Mouse (Mus musculus) CH12.LX (cell line): Measurements from ENCODE around the gene Itga2b. TPM values are rescaled to one million over a fixed set of nuclear protein-coding genes. Genes with fewer than 3 reads are reported as not detected.
"Not testable (repeated sequence)": the region's sequence is repeated elsewhere in the genome, so short reads cannot be mapped to it uniquely, and the experiment has no call there.

Source experiments
- DNase-seq: peaks from one replicate; pipeline ENCODE4 v3.0.0-alpha.2; 2013; ENCODE audit errors: extremely low read depth
- H3K27ac ChIP-seq: 2 replicates; pipeline ENCODE4 v1.5.1; 2012; ENCODE audit warnings: low read depth, mild to moderate bottlenecking, control low read depth, moderate library complexity; ENCODE audit not compliant: insufficient read depth
- H3K27me3 ChIP-seq: replicated peaks from 2 replicates; pipeline ENCODE3; 2012; ENCODE audit warnings: inconsistent platforms
- H3K36me3 ChIP-seq, 2 experiments: replicated peaks in 1 of 2; 2 replicates each; pipeline versions ENCODE3 to v1.6.1; 2012; ENCODE audit warnings: inconsistent platforms in 1 of 2, low read length in 1 of 2, mild to moderate bottlenecking in 1 of 2, mixed read lengths in 1 of 2, moderate library complexity in 1 of 2; ENCODE audit not compliant: control insufficient read depth in 1 of 2, insufficient read depth in 1 of 2
- H3K4me1 ChIP-seq, 2 experiments: 2 replicates each; pipeline ENCODE4 v1.6.1; 2012; ENCODE audit warnings: inconsistent platforms in 1 of 2, moderate library complexity in 1 of 2; ENCODE audit not compliant: insufficient read depth in 2 of 2, control insufficient read depth in 1 of 2
- H3K4me2 ChIP-seq: 2 replicates; pipeline ENCODE4 v1.6.1; 2012; ENCODE audit warnings: low read depth, mild to moderate bottlenecking, control low read depth; ENCODE audit not compliant: poor library complexity, insufficient read depth, severe bottlenecking
- H3K4me3 ChIP-seq, 3 experiments: fragments of 150-350 bp in 1 of 3; sonication (generic) in 1 of 3; replicated peaks in 1 of 3; 2 replicates each; pipeline versions ENCODE3 to v1.5.1; 2011 to 2012; ENCODE audit warnings: low read depth in 2 of 3, low read length in 2 of 3, mild to moderate bottlenecking in 2 of 3, moderate library complexity in 2 of 3, control low read depth in 1 of 3, improper control_type of control experiment in 1 of 3, inconsistent platforms in 1 of 3, mixed read lengths in 1 of 3; ENCODE audit not compliant: poor library complexity in 1 of 3
- H3K79me2 ChIP-seq: replicated peaks from 2 replicates; pipeline ENCODE4 v1.6.1; 2012; ENCODE audit warnings: mild to moderate bottlenecking, moderate library complexity; ENCODE audit not compliant: control insufficient read depth, poor library complexity, insufficient read depth, severe bottlenecking; ENCODE audit errors: extremely low read depth
- H3K9ac ChIP-seq: 2 replicates; pipeline ENCODE4 v1.6.1; 2012; ENCODE audit warnings: low read depth, mild to moderate bottlenecking, control low read depth, moderate library complexity; ENCODE audit not compliant: insufficient read depth
- H3K9me3 ChIP-seq: replicated peaks from 2 replicates; pipeline ENCODE3; 2012; ENCODE audit warnings: low read length, inconsistent platforms, mixed read lengths
- EP300 ChIP-seq: IDR thresholded peaks from 2 replicates; pipeline ENCODE4 v1.6.1; 2011; ENCODE audit warnings: low read length, improper control_type of control experiment
- GABPA ChIP-seq: IDR thresholded peaks from 2 replicates; pipeline ENCODE4 v1.6.1; 2012; ENCODE audit warnings: low read depth, low read length, improper control_type of control experiment, inconsistent platforms; ENCODE audit not compliant: insufficient replicate concordance
- JUN ChIP-seq: IDR thresholded peaks from 2 replicates; pipeline ENCODE4 v1.6.1; 2011; ENCODE audit warnings: low read depth, mild to moderate bottlenecking, low read length, improper control_type of control experiment, moderate library complexity; ENCODE audit not compliant: insufficient read depth
- MYC ChIP-seq: IDR thresholded peaks from 2 replicates; pipeline ENCODE4 v1.6.1; 2011; ENCODE audit warnings: low read depth, mild to moderate bottlenecking, improper control_type of control experiment, low read length
- RAD21 ChIP-seq: IDR thresholded peaks from 2 replicates; pipeline ENCODE4 v1.6.1; 2011; ENCODE audit warnings: low read depth, mild to moderate bottlenecking, low read length, improper control_type of control experiment, moderate library complexity
- ZMIZ1 ChIP-seq: IDR thresholded peaks from 2 replicates; pipeline ENCODE4 v1.6.1; 2012; ENCODE audit warnings: low read depth, mild to moderate bottlenecking, inconsistent platforms, low read length, improper control_type of control experiment
- ZNF384 ChIP-seq: IDR thresholded peaks from 2 replicates; pipeline ENCODE4 v1.6.1; 2012; ENCODE audit warnings: low read depth, low read length, improper control_type of control experiment, inconsistent platforms
- dilution Hi-C: fragments of 300-500 bp; cut with MboI; formaldehyde crosslinking; loops from 2 replicates; pipeline ENCODE4 v1.14.3; 2020; ENCODE audit warnings: low sequenced_read_pairs; ENCODE audit not compliant: extremely low pct_unique_long_range_greater_than_20kb, extremely low pct_ligation_motif_present
- in situ Hi-C: fragments of 300-500 bp; cut with MboI; formaldehyde crosslinking; loops from 3 replicates; pipeline ENCODE4 v1.14.3; 2019; ENCODE audit warnings: low sequenced_read_pairs, low pct_ligation_motif_present, low pct_unique_long_range_greater_than_20kb, mixed read lengths
- polyA plus RNA-seq: library from polyadenylated mRNA; unstranded; fragments of >175 nt; gene quantifications from 2 replicates; pipeline ENCODE4 v1.2.1, GENCODE M21; 2012; ENCODE audit warnings: low read depth; ENCODE audit not compliant: insufficient read length
- total RNA-seq, 2 experiments: library from RNA; depleted of rRNA; stranded (reverse); fragments of 300-350 nt in 1 of 2; fragments of >200 nt in 1 of 2; gene quantifications; 2 replicates each; pipeline ENCODE4 v1.2.3; 2012 to 2014

Itga2b gene
- total and polyA plus RNA-seq, 3 experiments = 0.95 to 3.6 (median 3.0) TPM

- not testable (repeated sequence) for DNase-seq, H3K27ac ChIP-seq, H3K9ac ChIP-seq, H3K9me3 ChIP-seq, H3K27me3 ChIP-seq
- in situ Hi-C loops (loop anchor here (5.0 kb wide), 1 partner anchor 118 kb away; no protein-coding TSS in a partner anchor), dilution Hi-C loops (loop anchor here (25.0 kb wide), 1 partner anchor 98 kb away; the partner anchor contains the start of gene Ubtf)
- H3K79me2 ChIP-seq = peaks cover 12% of the 10 kb centered on the region
- TF ChIP-seq ZNF384 = peak; percentile 71
- TF ChIP-seq, all 38 proteins: peak for 1; not testable (repeated sequence) for 37
- peaks cover 13 to 31% of the 10 kb centered on the region in 2 experiments for H3K4me1 ChIP-seq
- not testable (repeated sequence) for H3K36me3 ChIP-seq, H3K4me3 ChIP-seq, H3K4me2 ChIP-seq
Measured at GRCm38 (mm10) chr11:102410345-102410744, 59.6 kb downstream of the Itga2b start.

DNA sequence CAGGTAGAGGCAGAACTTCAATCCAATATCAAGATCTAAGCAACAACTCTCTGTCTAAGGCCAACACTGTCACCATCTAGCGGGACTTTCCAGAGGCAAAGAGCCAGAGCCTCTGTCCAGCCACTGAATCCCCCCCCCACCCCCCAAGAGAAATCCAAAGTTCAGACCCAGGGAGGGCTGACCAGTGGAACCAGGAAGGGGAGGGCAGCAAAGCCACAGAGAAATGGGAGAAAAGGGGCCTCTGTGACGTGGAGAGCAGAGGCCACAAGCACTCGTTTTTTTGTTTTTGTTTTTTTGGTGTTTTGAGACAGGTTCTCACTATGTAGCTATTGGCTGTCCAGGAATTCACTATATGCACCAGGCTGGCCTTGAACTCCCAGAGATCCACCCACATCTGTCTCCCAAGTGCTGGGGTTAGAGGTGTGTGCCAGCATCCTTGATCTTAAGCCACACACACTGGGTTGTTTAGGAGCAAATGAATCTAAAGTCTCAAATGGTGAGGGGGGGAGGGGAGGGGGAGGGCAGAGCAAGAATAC is 60.1 kb downstream of the Itga2b start:
- dilution Hi-C loops (loop anchor here (25.0 kb wide), 1 partner anchor 98 kb away; the partner anchor contains the start of gene Ubtf), in situ Hi-C loops (loop anchor here (5.0 kb wide), 2 partner anchors 88 to 118 kb away; no protein-coding TSS in a partner anchor)
- Histone ChIP-seq H3K79me2 (peaks cover 12% of the 10 kb centered on the region), H3K27ac (no peak overlapping the region), H3K4me2 (no peak overlapping the region), H3K27me3 (no peaks in the 10 kb centered on the region), H3K9ac (no peak overlapping the region), H3K4me3 (no peak overlapping the region), H3K9me3 (no peaks in the 10 kb centered on the region), H3K4me1 (peaks cover 10 to 35% of the 10 kb centered on the region in 2 experiments), H3K36me3 (peaks cover 9 to 12% of the 10 kb centered on the region in 2 experiments)
- no peak for TF ChIP-seq RAD21
- no peak for TF ChIP-seq MYC
- TF ChIP-seq ZMIZ1 = no peak
- TF ChIP-seq EP300 = no peak
- TF ChIP-seq JUN = no peak
- DNase-seq = no peak

DNA sequence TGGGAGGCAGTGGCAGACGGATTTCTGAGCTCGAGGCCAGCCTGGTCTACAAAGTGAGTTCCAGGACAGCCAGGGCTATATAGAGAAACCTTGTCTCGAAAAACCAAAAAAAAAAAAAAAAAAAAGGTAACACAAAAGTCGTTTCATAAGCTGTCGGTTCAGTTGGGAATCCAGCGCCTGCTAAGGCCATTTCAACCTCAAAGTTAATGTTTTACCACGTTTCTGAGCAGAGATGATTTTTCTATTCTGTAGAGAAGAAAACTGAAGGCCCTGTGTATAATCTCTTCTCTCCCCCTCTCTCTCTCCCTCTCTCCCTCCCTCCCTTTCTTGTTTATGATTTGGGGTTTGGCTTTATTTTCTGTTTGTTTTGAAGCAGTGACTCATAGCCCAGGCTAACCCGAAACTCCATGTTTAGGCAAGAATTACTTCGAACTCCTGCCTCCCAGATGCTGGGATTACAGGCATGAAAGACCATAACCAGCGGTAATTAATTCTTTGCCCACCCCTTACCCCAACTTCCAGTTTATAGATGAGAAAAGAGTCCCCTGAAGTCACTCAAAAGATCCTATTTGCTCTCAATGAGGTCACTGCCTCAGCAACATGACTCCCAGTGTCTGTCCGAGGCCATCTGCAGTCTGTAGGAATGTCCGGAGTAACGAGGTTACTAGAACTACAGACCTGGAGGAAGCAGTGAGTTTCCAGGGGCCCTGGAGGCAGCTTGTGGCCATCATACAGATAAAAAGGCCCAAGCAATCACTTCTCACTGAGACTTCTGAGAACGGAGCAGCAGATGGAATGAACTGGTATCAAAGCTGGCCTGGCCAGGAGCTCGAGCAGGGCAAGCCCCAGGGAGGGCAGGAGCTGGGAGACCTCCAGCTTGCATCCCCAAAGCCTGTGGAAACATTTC is 60.8 kb downstream of the Itga2b start:
- Histone ChIP-seq H3K27me3 (no peaks in the 10 kb centered on the region), H3K79me2 (peaks cover 12% of the 10 kb centered on the region), H3K4me3 (peak overlapping the region; percentile 14 to 63 (median 39)), H3K9me3 (no peaks in the 10 kb centered on the region), H3K9ac (peak overlapping the region; percentile 57; the same call in 1 of the 2 replicates), H3K4me1 (peaks cover 10 to 40% of the 10 kb centered on the region in 2 experiments), H3K27ac (peak overlapping the region; percentile 54; the same call in 1 of the 2 replicates), H3K4me2 (peak overlapping the region; percentile 39)
- in situ Hi-C loops (loop anchor here (5.0 kb wide), 1 partner anchor 87 kb away; no protein-coding TSS in a partner anchor), dilution Hi-C loops (loop anchor here (25.0 kb wide), 1 partner anchor 97 kb away; the partner anchor contains the start of gene Ubtf)
- no peak for DNase-seq
- peak; percentile 50; the same call in 1 of the 2 replicates for TF ChIP-seq ZNF384
- no peak for TF ChIP-seq GABPA
- TF ChIP-seq, all 38 proteins: peak for 1
- peaks cover 16 to 20% of the 10 kb centered on the region in 2 experiments for H3K36me3 ChIP-seq
